Mouse (Mus musculus): ENCODE measurements around the gene Olfr823. TPM values are rescaled to one million over a fixed set of nuclear protein-coding genes. Genes with fewer than 3 reads are reported as not detected.

Gene Olfr823
- not detected in 2 replicates for polyA plus RNA-seq (2012; rRNA removed)

GRCm38 (mm10) chr10:130115283-130115682 lies at the start of gene Olfr823:
Gene Olfr823, minus strand, starts transcription at chr10:130115383.

GRCm38 (mm10) chr10:130129900-130130299 lies 14.7 kb upstream of the Olfr823 start, which contains the start of gene Olfr824:
Gene Olfr824, minus strand, starts transcription at chr10:130130000.

GRCm38 (mm10) chr10:130070910-130071309 lies 44.3 kb downstream of the Olfr823 start, which contains the start of gene Olfr822:
Gene Olfr822, plus strand, starts transcription at chr10:130071210.

Other genes starting within 250 kb of the Olfr823 start
- not detected in 2 replicates for gene Olfr814, start 235.5 kb downstream of the Olfr823 start, polyA plus RNA-seq (2012; rRNA removed)
- gene Olfr815, start 209.5 kb downstream of the Olfr823 start, polyA plus RNA-seq (2012; rRNA removed): not detected in 2 replicates
- gene Olfr816, start 199.8 kb downstream of the Olfr823 start, polyA plus RNA-seq (2012; rRNA removed): not detected in 2 replicates
- gene Olfr818, start 166.3 kb downstream of the Olfr823 start, polyA plus RNA-seq (2012; rRNA removed): not detected in 2 replicates
- not detected in 2 replicates for gene Olfr819, start 148.1 kb downstream of the Olfr823 start, polyA plus RNA-seq (2012; rRNA removed)
- gene Olfr247, start 139.2 kb downstream of the Olfr823 start, polyA plus RNA-seq (2012; rRNA removed): not detected in 2 replicates
- not detected in 2 replicates for gene Gm10310, start 130.3 kb downstream of the Olfr823 start, polyA plus RNA-seq (2012; rRNA removed)
- gene Olfr820, start 102.8 kb downstream of the Olfr823 start, polyA plus RNA-seq (2012; rRNA removed): not detected in 2 replicates
- not detected in 2 replicates for gene Olfr821, start 85.0 kb downstream of the Olfr823 start, polyA plus RNA-seq (2012; rRNA removed)
- gene Olfr822, start 44.2 kb downstream of the Olfr823 start, polyA plus RNA-seq (2012; rRNA removed): not detected in 2 replicates
- not detected in 2 replicates for gene Olfr824, start 14.6 kb upstream of the Olfr823 start, polyA plus RNA-seq (2012; rRNA removed)
- gene Olfr825, start 51.4 kb upstream of the Olfr823 start, polyA plus RNA-seq (2012; rRNA removed): not detected in 2 replicates
- gene Olfr826, start 68.8 kb upstream of the Olfr823 start, polyA plus RNA-seq (2012; rRNA removed): not detected in 2 replicates
- gene Olfr827, start 99.0 kb upstream of the Olfr823 start, polyA plus RNA-seq (2012; rRNA removed): not detected in 2 replicates
- not detected in 2 replicates for gene Neurod4, start 164.9 kb upstream of the Olfr823 start, polyA plus RNA-seq (2012; rRNA removed)
- 0.08 TPM in 1 of 2 replicates, not detected in the other for gene Tespa1, start 207.5 kb upstream of the Olfr823 start, polyA plus RNA-seq (2012; rRNA removed)

Data from stomach, adult 2 months (tissue).